Mouse (Mus musculus): Measurements from ENCODE around the gene Kcnip3. TPM values are rescaled to one million over a fixed set of nuclear protein-coding genes. Genes with fewer than 3 reads are reported as not detected.

Kcnip3 gene
- polyA plus RNA-seq, 1 experiment: 0.28 TPM

DNA sequence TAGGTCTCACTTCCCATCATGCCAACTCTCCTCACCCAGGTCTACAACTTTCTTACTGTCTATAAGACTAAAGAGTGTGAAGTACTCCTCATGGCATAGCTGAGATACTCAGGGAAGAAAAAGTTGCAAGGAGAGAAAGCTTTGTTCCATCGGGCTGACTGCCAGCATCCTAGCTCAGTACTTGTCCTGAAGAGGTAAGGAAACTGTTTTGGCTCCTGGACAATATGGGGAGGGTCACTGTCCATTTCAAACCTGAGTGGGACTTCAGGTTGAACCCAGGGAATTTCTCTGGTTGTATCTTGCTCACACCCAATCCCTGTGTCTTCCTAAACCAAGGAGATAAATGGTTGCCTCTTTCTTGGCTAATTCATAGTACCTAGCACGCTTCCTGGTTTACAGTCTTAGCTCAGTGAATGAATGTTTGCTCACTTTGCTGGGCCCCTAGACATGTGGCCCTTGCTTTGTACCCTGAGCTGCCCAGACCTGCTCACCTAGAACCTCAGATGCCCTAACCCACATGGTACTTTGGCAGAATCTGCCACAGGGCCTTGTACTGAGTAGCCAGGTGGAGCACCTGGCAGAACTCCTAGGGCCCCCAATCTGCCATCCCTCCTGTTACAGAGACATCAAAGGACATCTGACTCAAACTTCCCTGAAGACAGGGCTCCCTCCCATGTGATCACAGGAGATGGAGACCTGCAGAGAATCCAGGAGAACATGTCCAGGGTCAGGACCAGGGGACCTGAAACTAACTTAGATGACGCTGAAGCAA, 3.3 kb upstream of the Kcnip3 start:
- no peaks in the 10 kb centered on the region for H3K36me3 ChIP-seq (ENCODE audit: control insufficient read depth, insufficient read depth)
- H3K27me3 ChIP-seq (ENCODE audit: control insufficient read depth, insufficient read depth, insufficient read length): peaks cover 55% of the 10 kb centered on the region
- H3K79me2 ChIP-seq (ENCODE audit: control insufficient read depth, insufficient read depth): no peaks in the 10 kb centered on the region
- H3ac ChIP-seq (ENCODE audit: control insufficient read depth, insufficient read length): no peak overlapping the region
- no peak for TF ChIP-seq USF1 (IDR thresholded peaks at IDR 0.05; ENCODE audit: low read depth)
- no peak for TF ChIP-seq CEBPB (IDR thresholded peaks at IDR 0.05; ENCODE audit: insufficient read depth, poor library complexity, severe bottlenecking)
- no peak for TF ChIP-seq POLR2A (IDR thresholded peaks at IDR 0.05; ENCODE audit: insufficient read length, low read depth)
- TF ChIP-seq E2F4 (IDR thresholded peaks at IDR 0.05; ENCODE audit: insufficient read depth): no peak
- no peak for TF ChIP-seq TCF12 (IDR thresholded peaks at IDR 0.05; ENCODE audit: insufficient read depth, poor library complexity, severe bottlenecking)
- no peak for TF ChIP-seq MAX (IDR thresholded peaks at IDR 0.05; ENCODE audit: low read depth)
- TF ChIP-seq TCF3 (IDR thresholded peaks at IDR 0.05; ENCODE audit: insufficient read length, low read depth): no peak
- TF ChIP-seq POLR2AphosphoS2 (IDR thresholded peaks at IDR 0.05; ENCODE audit: insufficient read length, low read depth): no peak
- no peak for TF ChIP-seq SRF (IDR thresholded peaks at IDR 0.05; ENCODE audit: control insufficient read depth, insufficient read length, low read depth)
- TF ChIP-seq MYOG (IDR thresholded peaks at IDR 0.05; ENCODE audit: control insufficient read depth in 1 of 3, insufficient read depth in 1 of 3, insufficient read length in 2 of 3, low read depth in 2 of 3): no peak
- TF ChIP-seq REST (IDR thresholded peaks at IDR 0.05; ENCODE audit: insufficient read depth, insufficient read length): no peak
- no peak for TF ChIP-seq MYOD1 (IDR thresholded peaks at IDR 0.05; ENCODE audit: control insufficient read depth in 1 of 3, insufficient read length in 2 of 3, low read depth in 2 of 3)
- H3K4me2 ChIP-seq (ENCODE audit: low read depth): no peak overlapping the region
- no peak overlapping the region for H3K4me3 ChIP-seq

DNA sequence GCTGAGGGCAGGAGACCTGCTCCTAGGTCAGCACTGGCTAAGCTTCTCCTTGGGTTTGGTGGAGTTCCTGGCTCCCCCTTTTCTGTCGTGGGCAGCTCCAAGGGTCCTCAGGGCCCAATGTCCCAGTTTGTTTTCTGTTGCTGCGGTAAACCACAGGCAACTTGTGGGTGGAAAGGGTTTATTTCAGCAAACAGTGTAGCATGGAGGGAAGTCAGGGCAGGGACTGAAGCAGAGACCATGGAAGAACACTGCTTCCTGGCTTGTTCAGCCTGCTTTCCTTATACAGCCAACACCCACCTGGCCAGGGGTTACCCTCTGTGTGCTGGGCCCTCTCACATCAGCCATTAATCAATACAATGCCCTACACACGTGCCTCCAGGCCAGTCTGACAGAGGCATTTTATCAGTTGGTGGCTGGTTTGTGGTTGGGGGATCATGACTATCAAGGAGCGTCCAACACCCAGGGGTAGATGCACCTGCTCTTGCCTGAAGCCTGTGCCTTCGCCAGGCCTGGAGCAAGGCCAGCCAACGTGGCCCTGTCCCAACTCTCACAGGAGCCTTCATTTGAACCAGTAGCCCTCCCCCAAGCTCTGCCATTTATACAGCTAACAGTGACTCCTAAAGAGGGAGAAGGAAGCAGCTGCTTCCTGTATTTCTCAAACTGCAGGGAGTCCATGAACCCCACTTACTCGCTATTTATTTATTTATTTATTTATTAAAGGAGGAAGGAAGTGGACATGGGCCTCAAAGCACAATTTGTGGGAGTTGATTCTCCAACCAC, 2.2 kb upstream of the Kcnip3 start:
- H3K79me2 ChIP-seq (ENCODE audit: control insufficient read depth, insufficient read depth): no peaks in the 10 kb centered on the region
- H3ac ChIP-seq (ENCODE audit: control insufficient read depth, insufficient read length): no peak overlapping the region
- TF ChIP-seq E2F4 (IDR thresholded peaks at IDR 0.05; ENCODE audit: insufficient read depth): no peak
- peak in 2 of 3 experiments; percentile 37 to 49 for TF ChIP-seq MYOG (IDR thresholded peaks at IDR 0.05; ENCODE audit: control insufficient read depth in 1 of 3, insufficient read depth in 1 of 3, insufficient read length in 2 of 3, low read depth in 2 of 3)
- peak in 1 of 3 experiments; percentile 56 for TF ChIP-seq MYOD1 (IDR thresholded peaks at IDR 0.05; ENCODE audit: control insufficient read depth in 1 of 3, insufficient read length in 2 of 3, low read depth in 2 of 3)
- TF ChIP-seq USF1 (IDR thresholded peaks at IDR 0.05; ENCODE audit: low read depth): no peak
- no peak for TF ChIP-seq REST (IDR thresholded peaks at IDR 0.05; ENCODE audit: insufficient read depth, insufficient read length)
- TF ChIP-seq POLR2A (IDR thresholded peaks at IDR 0.05; ENCODE audit: insufficient read length, low read depth): no peak
- peaks cover 51% of the 10 kb centered on the region for H3K27me3 ChIP-seq (ENCODE audit: control insufficient read depth, insufficient read depth, insufficient read length)
- H3K4me2 ChIP-seq (ENCODE audit: low read depth): no peak overlapping the region
- H3K4me3 ChIP-seq: no peak overlapping the region
- no peaks in the 10 kb centered on the region for H3K36me3 ChIP-seq (ENCODE audit: control insufficient read depth, insufficient read depth)

DNA sequence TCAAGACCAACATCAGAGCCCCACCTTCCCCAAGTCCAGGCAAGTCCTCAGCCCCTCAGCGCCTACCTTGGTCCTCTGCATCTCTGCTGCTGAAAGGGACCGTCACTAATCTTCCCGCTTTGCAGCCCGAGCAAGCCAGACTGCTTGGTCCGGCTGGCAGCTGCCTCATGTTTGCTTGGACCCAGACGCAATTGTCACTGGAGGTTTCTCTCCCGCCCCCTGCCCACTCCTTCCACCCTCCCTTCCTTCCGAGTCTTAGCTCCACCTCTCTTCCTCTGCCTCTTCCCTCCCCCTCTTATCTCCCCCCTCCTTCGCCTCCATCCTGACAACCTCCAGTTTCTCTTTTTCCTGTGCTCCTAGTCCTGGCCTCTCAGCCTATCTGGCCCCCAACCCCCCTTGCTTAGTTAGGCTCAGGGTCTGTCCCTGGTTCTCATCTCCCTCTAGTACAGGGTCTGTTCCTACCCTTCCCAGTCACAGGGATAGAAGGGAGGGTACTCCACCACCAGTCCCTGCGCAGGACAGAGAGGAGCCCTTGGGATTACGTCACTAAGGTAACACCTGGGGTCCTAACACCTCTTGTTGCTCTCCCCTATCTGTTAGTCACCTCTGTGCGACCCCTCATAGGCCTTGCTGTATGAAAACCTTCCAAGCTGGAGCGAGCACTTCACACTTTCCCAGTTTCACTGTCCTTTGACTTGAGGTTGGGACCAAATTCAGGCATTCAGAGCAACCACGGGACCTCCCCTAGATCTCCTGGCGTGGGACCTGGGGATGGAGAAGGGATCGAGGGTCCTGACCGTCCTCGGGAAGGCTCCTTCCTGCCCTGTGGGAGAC, 505 bp downstream of the Kcnip3 start:
- Histone ChIP-seq H3K36me3 (ENCODE audit: control insufficient read depth, insufficient read depth) (no peaks in the 10 kb centered on the region), H3K79me2 (ENCODE audit: control insufficient read depth, insufficient read depth) (no peaks in the 10 kb centered on the region), H3ac (ENCODE audit: control insufficient read depth, insufficient read length) (no peak overlapping the region), H3K27me3 (ENCODE audit: control insufficient read depth, insufficient read depth, insufficient read length) (peaks cover 47% of the 10 kb centered on the region), H3K4me3 (no peak overlapping the region), H3K4me2 (ENCODE audit: low read depth) (no peak overlapping the region)
- TF ChIP-seq CEBPB (IDR thresholded peaks at IDR 0.05; ENCODE audit: insufficient read depth, poor library complexity, severe bottlenecking): no peak
- TF ChIP-seq POLR2A (IDR thresholded peaks at IDR 0.05; ENCODE audit: insufficient read length, low read depth): no peak
- no peak for TF ChIP-seq MYOG (IDR thresholded peaks at IDR 0.05; ENCODE audit: control insufficient read depth in 1 of 3, insufficient read depth in 1 of 3, insufficient read length in 2 of 3, low read depth in 2 of 3)
- TF ChIP-seq MAX (IDR thresholded peaks at IDR 0.05; ENCODE audit: low read depth): no peak
- no peak for TF ChIP-seq SRF (IDR thresholded peaks at IDR 0.05; ENCODE audit: control insufficient read depth, insufficient read length, low read depth)
- TF ChIP-seq MYOD1 (IDR thresholded peaks at IDR 0.05; ENCODE audit: control insufficient read depth in 1 of 3, insufficient read length in 2 of 3, low read depth in 2 of 3): no peak
- no peak for TF ChIP-seq E2F4 (IDR thresholded peaks at IDR 0.05; ENCODE audit: insufficient read depth)
- no peak for TF ChIP-seq REST (IDR thresholded peaks at IDR 0.05; ENCODE audit: insufficient read depth, insufficient read length)

DNA sequence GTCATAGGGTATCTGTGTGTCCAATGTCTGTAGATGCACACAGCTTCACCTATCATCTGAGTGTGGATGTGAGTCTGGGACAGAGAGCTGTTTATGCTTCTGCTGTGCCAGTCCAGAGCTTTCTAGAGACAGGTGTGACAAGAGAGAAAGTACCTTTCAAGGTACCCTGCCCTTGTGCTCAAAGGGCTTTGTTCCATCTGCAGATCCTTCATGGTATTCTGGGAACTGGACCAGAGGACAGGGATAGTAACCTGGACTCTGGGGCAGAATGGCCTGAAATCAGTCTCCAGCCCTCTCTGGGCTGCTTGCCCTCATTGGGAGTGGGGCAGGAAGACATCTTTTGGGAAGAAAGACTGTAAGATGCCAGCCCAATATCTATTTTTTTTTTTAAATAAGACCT, 1.8 kb downstream of the Kcnip3 start:
- H3K27me3 ChIP-seq (ENCODE audit: control insufficient read depth, insufficient read depth, insufficient read length): peaks cover 54% of the 10 kb centered on the region
- no peak overlapping the region for H3K4me3 ChIP-seq
- TF ChIP-seq SRF (IDR thresholded peaks at IDR 0.05; ENCODE audit: control insufficient read depth, insufficient read length, low read depth) (no peak), POLR2A (IDR thresholded peaks at IDR 0.05; ENCODE audit: insufficient read length, low read depth) (no peak), MAX (IDR thresholded peaks at IDR 0.05; ENCODE audit: low read depth) (no peak), MYOD1 (IDR thresholded peaks at IDR 0.05; ENCODE audit: control insufficient read depth in 1 of 3, insufficient read length in 2 of 3, low read depth in 2 of 3) (no peak), POLR2AphosphoS2 (IDR thresholded peaks at IDR 0.05; ENCODE audit: insufficient read length, low read depth) (no peak), E2F4 (IDR thresholded peaks at IDR 0.05; ENCODE audit: insufficient read depth) (no peak), TCF3 (IDR thresholded peaks at IDR 0.05; ENCODE audit: insufficient read length, low read depth) (no peak), USF1 (IDR thresholded peaks at IDR 0.05; ENCODE audit: low read depth) (no peak), MYOG (IDR thresholded peaks at IDR 0.05; ENCODE audit: control insufficient read depth in 1 of 3, insufficient read depth in 1 of 3, insufficient read length in 2 of 3, low read depth in 2 of 3) (no peak), TCF12 (IDR thresholded peaks at IDR 0.05; ENCODE audit: insufficient read depth, poor library complexity, severe bottlenecking) (no peak), REST (IDR thresholded peaks at IDR 0.05; ENCODE audit: insufficient read depth, insufficient read length) (no peak)
- H3ac ChIP-seq (ENCODE audit: control insufficient read depth, insufficient read length): no peak overlapping the region
- H3K4me2 ChIP-seq (ENCODE audit: low read depth): no peak overlapping the region
- no peaks in the 10 kb centered on the region for H3K79me2 ChIP-seq (ENCODE audit: control insufficient read depth, insufficient read depth)
- H3K36me3 ChIP-seq (ENCODE audit: control insufficient read depth, insufficient read depth): no peaks in the 10 kb centered on the region
